Mouse (Mus musculus) midbrain, embryonic 16.5 days (tissue): ENCODE measurements around the gene Asns. TPM values are rescaled to one million over a fixed set of nuclear protein-coding genes. Genes with fewer than 3 reads are reported as not detected.

Experiments used
- ATAC-seq: fragments of 200-750 bp; cut with Nextera tagmentation; 2 replicates; pipeline ENCODE4 v1.8.0; 2017; ENCODE audit warnings: moderate TSS enrichment
- H3K27ac ChIP-seq: fragments of 300-500 bp; sonication (generic); 2 replicates; pipeline ENCODE4 v1.5.1; 2014; ENCODE audit warnings: mild to moderate bottlenecking, low read length, mixed read lengths
- H3K27me3 ChIP-seq: fragments of 300-500 bp; sonication (generic); 2 replicates; pipeline ENCODE4 v1.6.1; 2014; ENCODE audit warnings: low read depth, low read length, mixed read lengths; ENCODE audit not compliant: control insufficient read depth, insufficient read depth
- H3K36me3 ChIP-seq: fragments of 300-500 bp; sonication (generic); 2 replicates; pipeline ENCODE4 v1.6.1; 2014; ENCODE audit warnings: mild to moderate bottlenecking, low read length, moderate library complexity, mixed read lengths; ENCODE audit not compliant: control insufficient read depth, insufficient read depth
- H3K4me1 ChIP-seq: fragments of 300-500 bp; sonication (generic); 2 replicates; pipeline ENCODE4 v1.6.1; 2014; ENCODE audit warnings: mild to moderate bottlenecking, low read length, mixed read lengths; ENCODE audit not compliant: control insufficient read depth, insufficient read depth
- H3K4me2 ChIP-seq: fragments of 300-500 bp; sonication (generic); 2 replicates; pipeline ENCODE4 v1.6.1; 2014; ENCODE audit warnings: mild to moderate bottlenecking, low read length, mixed read lengths
- H3K4me3 ChIP-seq: fragments of 300-500 bp; sonication (generic); 2 replicates; pipeline ENCODE4 v1.5.1; 2014; ENCODE audit warnings: low read depth, mild to moderate bottlenecking, low read length, moderate library complexity, mixed read lengths
- H3K9ac ChIP-seq: fragments of 300-500 bp; sonication (generic); 2 replicates; pipeline ENCODE4 v1.6.1; 2014; ENCODE audit warnings: low read depth, low read length, mixed read lengths
- H3K9me3 ChIP-seq: fragments of 300-500 bp; sonication (generic); replicated peaks from 2 replicates; pipeline ENCODE4 v1.6.1; 2014; ENCODE audit warnings: mild to moderate bottlenecking, low read length, mixed read lengths; ENCODE audit not compliant: control insufficient read depth, poor library complexity, severe bottlenecking
- WGBS: fragments of 180-500 bp; shearing (Covaris S2); extraction: QIAGEN DNeasy Blood & Tissue Kit; methylation state at CpG from one replicate; pipeline ENCODE4 v1.1.7; 2014; 5-methylcytosine and 5-hydroxymethylcytosine counted together
- polyA plus RNA-seq: library from polyadenylated mRNA; unstranded; fragments of >200 nt; fragmentation: Nextera tagmentation; extraction: Ambion mirVana; gene quantifications from 2 replicates; pipeline ENCODE4 v1.2.1, GENCODE M21; 2015

The Asns gene
- polyA plus RNA-seq, result 104 and 114 TPM in 2 replicates

DNA sequence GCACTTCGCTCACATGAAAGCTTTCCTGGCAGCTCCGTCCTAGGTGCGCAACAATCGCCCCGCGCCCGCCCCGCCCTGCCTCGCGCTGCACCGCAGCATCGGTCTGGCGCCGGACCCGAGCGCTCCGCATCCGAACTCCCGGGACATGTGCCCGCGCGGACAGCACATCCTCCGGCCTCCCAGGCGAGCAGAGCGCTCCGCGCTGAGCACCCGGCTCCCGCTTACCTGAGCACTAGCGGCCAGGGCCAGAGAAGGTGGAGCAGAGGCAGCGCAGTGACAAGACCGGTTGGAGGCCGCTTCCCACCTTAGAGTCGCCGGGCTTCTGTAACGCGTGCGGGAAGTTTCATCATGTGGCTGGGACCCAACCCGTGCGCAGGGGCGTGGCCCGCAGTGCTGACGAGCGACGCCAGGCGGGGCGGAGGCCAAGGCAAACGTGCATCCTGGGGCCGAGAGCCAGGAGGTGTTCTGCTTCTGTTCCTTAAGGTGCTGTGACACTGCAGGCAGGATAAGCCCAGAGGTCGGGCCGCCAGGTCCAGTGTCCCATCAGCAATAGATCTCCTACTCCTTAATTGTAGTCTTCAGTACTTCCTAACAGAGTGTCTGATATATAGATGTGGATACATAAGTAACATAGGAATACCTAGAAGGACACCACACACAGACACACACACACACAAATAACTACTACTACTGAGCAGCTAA lies at the start of gene Asns:
Gene Asns, minus strand, starts transcription at position 371 of the 702 bp plus-strand sequence.
- H3K4me2 ChIP-seq, result peak within 1 kb of the TSS; percentile 71
- H3K4me3 ChIP-seq, result peak within 1 kb of the TSS; percentile 79
- H3K9me3 ChIP-seq, result no peaks in the 10 kb centered on the region
- ATAC-seq, result peak; percentile 98
- 0% methylated on average over 51 of the region's 51 CpGs for WGBS
- H3K36me3 ChIP-seq, result no peaks in the 10 kb centered on the region
- peaks cover 6% of the 10 kb centered on the region for H3K4me1 ChIP-seq
- H3K27ac ChIP-seq, result peak within 1 kb of the TSS; percentile 81
- H3K9ac ChIP-seq, result peak within 1 kb of the TSS; percentile 79
- H3K27me3 ChIP-seq, result no peaks in the 10 kb centered on the region

DNA sequence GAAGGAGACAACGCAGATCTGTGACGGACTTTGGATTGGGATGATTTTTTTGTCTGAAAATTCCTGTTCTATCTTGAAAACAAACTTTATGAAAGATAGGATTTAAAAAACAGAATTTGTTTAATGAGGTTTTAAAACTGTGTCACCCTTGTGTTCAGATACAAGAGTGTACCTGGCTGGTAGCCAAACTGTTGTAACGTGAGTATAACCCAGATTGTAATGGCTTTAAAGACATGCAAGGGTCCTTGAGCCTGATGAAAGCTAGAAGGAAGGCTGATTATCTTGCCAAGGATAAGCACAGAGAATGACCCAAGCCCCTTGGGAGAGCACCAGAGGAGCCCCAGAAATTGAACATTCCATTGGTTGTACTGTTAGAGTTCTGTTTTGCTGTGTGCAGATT lies 48.7 kb upstream of the Asns start:
- Histone ChIP-seq H3K4me1 (no peaks in the 10 kb centered on the region), H3K4me3 (no peak overlapping the region), H3K36me3 (no peaks in the 10 kb centered on the region), H3K4me2 (no peak overlapping the region), H3K27me3 (no peaks in the 10 kb centered on the region), H3K9me3 (no peaks in the 10 kb centered on the region), H3K27ac (no peak overlapping the region), H3K9ac (no peak overlapping the region)
- WGBS, result 73% methylated on average over 3 of the region's 3 CpGs
- no peak for ATAC-seq

DNA sequence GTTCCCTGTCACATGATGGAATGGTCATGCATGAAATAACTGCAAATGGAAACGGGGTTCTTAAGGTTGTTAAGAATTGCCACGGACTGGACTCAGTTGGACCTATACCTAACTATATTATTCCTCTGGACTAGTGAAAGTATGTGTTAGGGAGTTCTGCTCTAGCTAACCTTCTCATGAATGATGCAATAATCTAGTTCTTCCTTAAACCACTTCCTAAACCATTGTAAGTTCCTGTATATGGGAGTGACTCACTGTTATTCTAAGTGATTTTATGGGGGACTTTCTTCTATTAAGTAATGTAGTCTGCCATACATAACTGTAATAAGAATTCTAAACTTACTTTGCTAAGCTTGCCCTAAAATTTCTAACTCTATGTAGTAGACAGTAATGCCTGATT lies 44.8 kb upstream of the Asns start:
- no peaks in the 10 kb centered on the region for H3K9me3 ChIP-seq
- H3K36me3 ChIP-seq, result no peaks in the 10 kb centered on the region
- 93% methylated on average over 2 of the region's 2 CpGs for WGBS
- H3K4me1 ChIP-seq, result no peaks in the 10 kb centered on the region
- no peaks in the 10 kb centered on the region for H3K27me3 ChIP-seq
- H3K4me3 ChIP-seq, result no peak overlapping the region
- no peak overlapping the region for H3K9ac ChIP-seq
- no peak for ATAC-seq
- no peak overlapping the region for H3K4me2 ChIP-seq
- H3K27ac ChIP-seq, result no peak overlapping the region

DNA sequence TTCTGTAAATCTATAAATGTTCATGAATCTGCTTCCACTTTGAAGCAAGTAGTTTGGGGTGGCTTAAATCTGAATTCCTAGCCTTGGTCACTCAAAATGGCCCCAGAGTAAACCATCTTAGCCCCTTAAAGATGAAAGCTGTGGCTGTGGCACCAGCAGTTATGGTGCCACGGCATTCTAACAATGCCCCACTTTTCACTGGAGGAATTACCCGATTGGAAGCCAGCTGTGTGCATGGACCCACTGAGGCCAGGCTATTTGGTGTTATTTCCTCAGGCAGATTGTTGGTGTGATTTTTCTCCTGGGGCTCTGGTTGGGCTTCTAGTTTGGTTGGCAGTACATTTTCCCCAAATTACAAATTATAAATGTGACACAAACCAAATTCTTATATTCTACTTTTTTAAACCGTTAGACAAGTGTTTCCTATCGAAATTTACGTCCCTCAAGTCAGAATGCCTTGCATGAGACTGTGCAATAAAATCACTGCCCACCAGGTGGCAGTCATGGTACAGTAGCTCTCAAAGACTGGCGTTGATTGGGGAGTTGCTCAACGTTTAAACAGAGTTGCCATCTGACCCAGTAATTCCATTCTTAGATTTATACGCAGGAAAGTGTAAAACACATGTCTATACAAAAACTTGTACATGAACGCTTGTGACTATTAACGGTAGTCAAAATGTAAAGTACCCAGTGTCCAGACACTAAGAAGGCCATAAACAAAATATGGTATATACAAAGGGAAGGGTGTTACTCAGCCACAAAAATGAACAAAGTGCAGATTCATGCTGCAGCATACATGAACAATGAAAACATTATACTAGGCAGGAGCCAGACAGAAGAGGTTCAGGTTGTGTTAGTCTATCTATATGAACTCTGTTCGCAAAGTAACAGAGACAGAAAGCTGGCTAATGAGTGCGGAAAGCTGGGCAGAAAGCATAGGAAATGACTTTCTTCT lies 40.0 kb upstream of the Asns start:
- WGBS, result 40% methylated on average over 12 of the region's 12 CpGs
- peak; percentile 76 for ATAC-seq
- Histone ChIP-seq H3K9me3 (0 out of 2 replicates have a peak, but pooled peaks cover 2% of the 10 kb centered on the region), H3K9ac (no peak overlapping the region), H3K4me3 (no peak overlapping the region), H3K27ac (no peak overlapping the region; the same call in 1 of the 2 replicates), H3K36me3 (no peaks in the 10 kb centered on the region), H3K27me3 (no peaks in the 10 kb centered on the region), H3K4me1 (no peaks in the 10 kb centered on the region), H3K4me2 (no peak overlapping the region)

DNA sequence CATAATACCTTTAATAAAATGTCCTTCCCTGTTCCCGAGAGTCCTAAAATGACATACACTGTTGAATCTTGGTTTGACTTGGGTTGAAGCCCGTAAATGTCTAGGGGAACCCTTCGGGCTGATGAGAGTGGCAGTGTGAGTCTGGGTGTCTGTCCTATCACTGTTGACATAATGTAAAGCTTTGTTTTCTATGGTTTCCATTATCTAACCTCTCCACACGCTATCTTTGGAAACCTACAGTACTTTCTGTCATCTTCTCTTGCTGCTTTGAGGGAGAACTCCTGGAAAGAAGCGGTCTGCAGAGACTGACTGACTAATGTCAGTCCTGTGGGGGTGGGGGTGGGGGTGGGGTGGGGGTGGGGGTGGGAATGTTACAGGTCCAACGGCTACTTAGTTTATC lies 39.0 kb upstream of the Asns start:
- ATAC-seq, result no peak
- no peaks in the 10 kb centered on the region for H3K36me3 ChIP-seq
- 88% methylated on average over 6 of the region's 6 CpGs for WGBS

DNA sequence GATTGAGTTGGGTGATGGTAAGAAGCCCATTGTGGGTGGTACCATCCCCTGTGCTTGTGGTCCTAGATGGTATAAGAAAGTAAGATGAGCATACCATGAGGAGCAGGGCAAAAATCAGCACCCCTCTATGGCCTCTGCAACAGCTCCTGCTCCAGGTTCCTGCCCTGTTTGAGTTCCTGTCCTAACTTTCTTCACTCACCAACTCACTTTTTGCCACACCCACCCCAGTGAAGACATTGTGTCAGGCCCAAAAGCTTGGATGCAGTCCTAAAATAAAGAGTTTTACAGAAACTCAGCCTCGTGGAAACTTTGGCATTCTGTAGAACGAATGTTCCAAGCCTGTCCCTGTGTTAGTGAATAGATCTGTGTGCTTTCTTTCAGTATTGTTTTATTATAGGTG lies 36.1 kb upstream of the Asns start:
- no peak overlapping the region for H3K27ac ChIP-seq
- 84% methylated on average over 2 of the region's 2 CpGs for WGBS
- H3K9ac ChIP-seq, result no peak overlapping the region
- H3K4me2 ChIP-seq, result no peak overlapping the region
- H3K4me3 ChIP-seq, result no peak overlapping the region
- no peak for ATAC-seq
- 0 out of 2 replicates have a peak, but pooled peaks cover 2% of the 10 kb centered on the region for H3K9me3 ChIP-seq
- no peaks in the 10 kb centered on the region for H3K36me3 ChIP-seq
- H3K27me3 ChIP-seq, result no peaks in the 10 kb centered on the region
- no peaks in the 10 kb centered on the region for H3K4me1 ChIP-seq

More for the DNA sequence above, 39.0 kb upstream of the Asns start:
- no peak overlapping the region for H3K4me3 ChIP-seq
- no peaks in the 10 kb centered on the region for H3K27me3 ChIP-seq
- no peak overlapping the region for H3K9ac ChIP-seq
- no peak overlapping the region for H3K27ac ChIP-seq
- 0 out of 2 replicates have a peak, but pooled peaks cover 2% of the 10 kb centered on the region for H3K9me3 ChIP-seq
- no peaks in the 10 kb centered on the region for H3K4me1 ChIP-seq
- no peak overlapping the region for H3K4me2 ChIP-seq

DNA sequence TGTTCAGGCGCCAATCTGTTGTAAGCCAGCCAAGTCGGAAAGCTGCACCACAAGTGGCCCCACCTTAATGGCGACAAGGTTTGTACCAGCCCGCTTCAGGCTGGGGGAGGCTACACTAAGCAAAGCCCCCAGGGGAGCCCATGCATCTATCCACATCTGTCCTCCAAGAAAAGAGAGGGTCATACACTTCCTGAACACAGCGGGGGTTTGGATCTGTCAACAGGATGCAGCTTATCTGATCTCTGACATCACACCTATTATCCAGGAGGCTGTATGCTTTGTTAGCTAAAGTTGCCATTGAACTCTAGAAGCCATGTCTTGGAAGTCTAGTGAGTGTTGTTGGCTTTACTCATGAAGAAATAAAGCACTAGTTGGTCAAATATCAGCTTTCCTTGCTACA lies 35.2 kb upstream of the Asns start:
- 89% methylated on average over 5 of the region's 5 CpGs for WGBS
- no peaks in the 10 kb centered on the region for H3K4me1 ChIP-seq

DNA sequence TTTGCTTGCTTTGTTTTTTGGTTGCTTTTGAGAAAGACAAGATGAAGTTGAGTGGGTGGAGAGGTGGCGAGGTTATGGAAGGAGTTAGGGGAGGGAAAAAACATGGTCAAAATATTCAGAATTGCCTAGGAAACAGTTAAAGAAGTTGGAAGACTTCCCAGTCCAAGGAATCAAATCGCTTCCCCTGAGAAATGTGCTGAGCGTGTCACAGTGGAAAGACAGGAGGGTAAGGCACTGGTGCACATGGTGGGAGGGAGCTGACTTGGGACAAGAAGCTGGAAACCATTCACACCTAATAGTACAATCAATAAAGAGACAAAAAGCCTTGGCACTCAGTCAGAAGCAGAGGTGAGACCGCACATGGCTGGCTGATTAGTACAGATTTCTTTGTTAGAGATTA lies 23.2 kb upstream of the Asns start:
- ATAC-seq, result no peak
- H3K4me1 ChIP-seq, result no peaks in the 10 kb centered on the region
- H3K9ac ChIP-seq, result no peak overlapping the region
- H3K4me2 ChIP-seq, result no peak overlapping the region
- WGBS, result 53% methylated on average over 4 of the region's 4 CpGs
- no peak overlapping the region for H3K4me3 ChIP-seq
- H3K27ac ChIP-seq, result no peak overlapping the region
- H3K9me3 ChIP-seq, result peaks cover 4% of the 10 kb centered on the region; the same call in 1 of the 2 replicates
- H3K27me3 ChIP-seq, result no peaks in the 10 kb centered on the region
- H3K36me3 ChIP-seq, result no peaks in the 10 kb centered on the region

More for the DNA sequence above, 35.2 kb upstream of the Asns start:
- no peak overlapping the region for H3K9ac ChIP-seq
- no peak overlapping the region for H3K4me3 ChIP-seq
- H3K4me2 ChIP-seq, result no peak overlapping the region
- no peaks in the 10 kb centered on the region for H3K36me3 ChIP-seq
- 0 out of 2 replicates have a peak, but pooled peaks cover 2% of the 10 kb centered on the region for H3K9me3 ChIP-seq
- no peak overlapping the region for H3K27ac ChIP-seq
- no peaks in the 10 kb centered on the region for H3K27me3 ChIP-seq
- ATAC-seq, result no peak

DNA sequence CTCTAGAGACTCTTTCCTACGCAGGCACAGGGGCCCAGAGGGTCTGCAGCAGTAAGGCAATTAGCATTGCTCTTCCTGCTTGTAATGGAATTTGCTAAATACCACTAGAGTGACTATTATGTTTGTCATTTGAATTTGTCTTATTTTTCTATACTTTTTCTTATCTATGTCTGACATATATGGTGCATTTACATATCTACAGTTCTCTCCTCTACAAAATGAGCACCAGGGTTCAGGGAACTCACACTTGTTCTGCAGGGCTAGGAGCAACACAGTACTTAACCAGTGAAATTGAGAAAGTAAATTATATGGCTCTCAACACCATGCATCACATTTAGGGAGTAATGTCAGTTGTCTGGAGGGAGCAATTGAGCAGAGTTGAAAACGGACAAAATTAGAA lies 21.2 kb upstream of the Asns start:
- Histone ChIP-seq H3K27me3 (no peaks in the 10 kb centered on the region), H3K9me3 (peaks cover 4% of the 10 kb centered on the region; the same call in 1 of the 2 replicates), H3K4me2 (no peak overlapping the region), H3K27ac (no peak overlapping the region), H3K9ac (no peak overlapping the region), H3K4me1 (no peaks in the 10 kb centered on the region), H3K36me3 (no peaks in the 10 kb centered on the region), H3K4me3 (no peak overlapping the region)
- ATAC-seq, result no peak
- WGBS, result 55% methylated on average over 2 of the region's 2 CpGs
